Mouse (Mus musculus) lung, postnatal 14 days (tissue): Measurements from ENCODE around the gene Pik3ca.

ENCODE experiments used
- DNase-seq: peaks from one replicate; pipeline ENCODE4 v3.0.0; 2021

Gene Pik3ca

DNA sequence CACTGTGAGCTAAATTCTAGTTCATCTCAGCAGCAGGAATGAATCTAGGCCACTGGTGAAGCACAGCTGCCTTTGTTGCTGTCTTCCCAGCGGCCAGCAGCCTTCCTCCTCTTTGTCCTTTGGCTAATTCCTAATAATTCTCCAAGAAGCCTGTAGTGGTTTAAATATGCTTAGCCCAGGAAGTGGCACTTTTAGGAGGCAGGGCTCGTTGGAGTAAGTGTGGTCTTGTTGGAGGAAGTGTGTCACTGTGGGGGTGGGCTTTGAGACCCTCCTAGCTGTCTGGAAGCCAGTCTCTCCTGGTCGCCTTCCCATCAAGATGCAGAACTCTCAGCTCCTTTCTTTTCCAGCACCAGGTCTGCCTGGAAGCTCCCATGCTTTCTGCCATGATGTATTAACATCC lies 108.4 kb downstream of the Pik3ca start:
- no peak for DNase-seq

DNA sequence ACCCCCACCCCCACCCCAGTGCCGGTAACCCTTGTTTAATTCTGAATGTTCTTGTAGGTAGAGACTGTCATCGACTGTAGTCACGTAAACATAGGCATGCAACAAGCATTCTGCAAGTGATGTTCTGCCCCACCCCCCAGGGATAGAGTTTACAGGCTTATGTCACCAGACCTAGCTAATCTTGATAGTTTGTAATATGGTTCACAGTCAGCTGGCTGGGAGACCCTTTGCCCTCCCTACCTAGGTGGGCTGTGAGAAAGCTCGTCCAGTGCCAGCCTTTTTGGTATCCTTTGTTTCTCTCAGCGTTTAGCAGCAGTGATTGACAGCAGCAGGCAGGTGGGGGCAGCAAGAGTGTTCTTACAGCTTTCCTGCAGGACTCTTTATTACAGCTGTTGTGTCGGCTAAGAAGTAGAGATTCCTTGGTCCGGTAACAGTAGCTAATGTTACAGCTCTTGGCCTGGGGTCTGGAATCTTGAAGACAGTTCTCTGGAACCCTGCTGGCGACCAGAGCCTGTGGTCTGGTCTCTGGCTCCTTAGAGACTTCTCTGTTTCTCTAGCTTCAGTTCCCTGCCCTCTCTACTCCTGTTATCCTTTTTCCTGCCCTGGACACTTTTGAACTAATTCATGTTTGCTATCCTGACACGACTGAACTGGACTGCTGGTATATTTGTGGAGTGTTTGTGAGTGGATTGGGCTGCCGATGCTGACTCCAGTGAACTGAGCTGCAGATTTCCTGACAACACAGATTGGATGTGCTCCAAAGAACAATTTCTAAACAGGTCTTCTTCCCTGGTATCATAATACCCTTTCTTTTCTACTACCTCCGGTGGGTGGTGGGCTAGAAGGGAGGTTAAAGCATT lies 109.1 kb downstream of the Pik3ca start:
- DNase-seq, result peak; percentile 28

DNA sequence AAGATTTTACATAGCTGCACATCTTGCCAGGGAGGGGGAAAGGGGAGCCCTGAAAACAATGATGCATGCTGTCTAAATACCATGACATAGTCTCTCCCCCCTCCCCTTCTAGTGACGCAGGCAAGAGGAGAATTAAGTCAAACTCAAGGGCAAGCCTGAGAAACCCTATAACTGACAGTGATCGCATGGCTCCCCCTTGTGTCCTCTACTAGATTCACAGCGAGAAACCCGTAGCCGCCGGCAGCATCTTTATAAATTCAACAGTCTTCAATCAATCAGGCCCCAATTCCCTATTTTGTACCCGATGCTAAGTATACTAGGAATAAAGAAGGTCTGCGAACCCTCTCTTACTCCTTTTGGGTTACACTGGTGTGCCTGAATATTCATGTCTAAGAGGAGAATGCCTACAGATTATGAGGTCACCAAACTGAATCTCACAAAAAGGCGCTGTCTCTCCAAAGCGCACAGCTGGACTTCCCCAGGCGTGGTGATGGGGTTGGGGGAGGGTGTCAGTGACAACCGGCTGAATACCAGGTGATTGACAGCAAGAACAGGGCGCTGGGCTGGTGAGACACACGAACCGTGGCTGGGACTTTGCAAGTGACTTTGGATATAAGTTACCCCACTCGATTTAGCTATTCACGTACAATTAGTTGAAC lies 111.3 kb downstream of the Pik3ca start:
- DNase-seq, result peak; percentile 73

DNA sequence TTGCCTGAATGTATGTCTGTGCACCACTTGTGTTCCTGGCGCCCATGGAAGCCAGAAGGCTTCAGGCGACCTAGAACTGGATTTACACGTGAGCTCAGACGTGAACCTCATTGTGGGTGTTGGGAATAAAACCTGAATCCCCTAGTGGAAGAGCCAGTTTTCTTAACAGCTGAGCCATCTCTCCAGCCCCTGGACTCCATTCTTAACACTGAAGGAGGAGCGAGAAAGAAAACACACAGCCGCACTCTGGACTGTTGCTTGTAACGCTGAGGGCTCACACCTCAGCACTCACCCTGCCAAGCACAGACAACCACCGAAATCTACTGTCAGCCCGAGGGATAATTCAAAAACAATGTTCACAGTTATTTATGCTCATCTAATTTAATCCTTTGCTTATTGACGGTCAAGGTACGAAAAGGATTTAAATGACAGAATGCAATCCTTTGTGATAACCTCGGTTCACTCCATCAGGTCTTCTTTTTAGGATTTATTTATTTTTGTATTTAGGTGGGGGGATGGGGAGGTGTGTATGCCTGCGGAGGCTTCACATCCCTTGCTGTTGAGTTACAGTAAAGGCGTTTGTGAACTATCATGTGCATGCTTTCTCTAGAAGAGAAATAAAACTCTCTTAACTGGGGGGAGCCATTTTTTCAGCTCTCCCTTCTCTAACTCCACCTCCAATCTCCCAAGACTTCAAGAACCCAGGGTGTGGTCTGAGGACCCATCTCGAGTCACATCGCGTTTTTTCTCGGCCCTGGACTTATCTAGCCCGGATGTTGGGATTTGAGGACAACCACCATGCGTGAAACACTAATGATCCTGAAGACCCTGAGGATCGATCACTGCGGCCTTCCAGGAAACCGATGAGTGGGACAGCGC lies 112.3 kb downstream of the Pik3ca start, which contains the start of gene Zfp639:
Gene Zfp639 (plus strand): TSS at position 764 of the 879 bp plus-strand sequence.
- no peak for DNase-seq

DNA sequence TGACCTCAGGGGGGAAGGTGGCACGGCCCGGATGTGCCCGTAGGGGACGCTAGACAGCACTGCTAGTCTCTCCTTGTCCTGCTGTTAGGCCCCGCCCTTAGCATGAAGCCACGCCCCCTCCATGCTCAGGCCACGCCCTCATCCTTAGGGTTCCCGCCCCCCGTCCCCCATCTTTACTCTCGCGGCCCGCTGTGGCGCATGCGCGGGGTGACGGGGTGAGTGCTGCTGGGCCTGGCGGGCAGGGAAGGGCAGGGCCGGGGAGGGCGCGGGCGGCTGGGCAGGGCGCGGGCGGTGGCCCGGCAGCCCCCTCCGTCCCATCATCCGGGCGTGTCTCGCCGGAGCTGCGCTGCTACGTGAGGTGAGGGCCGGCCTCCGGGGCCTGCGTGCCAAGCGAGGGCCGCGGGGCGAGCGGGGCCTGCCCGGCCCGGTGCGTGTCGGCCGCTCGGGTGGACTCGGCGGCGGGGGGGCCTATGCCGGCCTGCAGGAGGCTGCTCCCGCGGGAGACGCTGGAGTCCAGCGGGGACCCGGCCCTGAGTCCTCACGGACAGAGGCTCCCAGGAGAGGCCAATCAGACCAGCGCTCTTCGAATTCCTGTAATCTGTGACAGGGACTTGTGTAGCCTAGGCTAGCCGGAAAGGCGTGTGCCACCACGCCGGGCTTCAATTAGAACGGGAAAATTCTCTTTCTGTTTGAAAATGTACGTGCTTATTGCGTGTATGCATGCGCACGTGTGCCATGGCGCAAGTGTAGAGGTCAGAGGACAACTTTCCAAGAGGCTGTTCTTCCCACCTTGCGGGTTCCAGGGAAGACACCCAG lies 113.1 kb downstream of the Pik3ca start:
- peak; percentile 98 for DNase-seq

DNA sequence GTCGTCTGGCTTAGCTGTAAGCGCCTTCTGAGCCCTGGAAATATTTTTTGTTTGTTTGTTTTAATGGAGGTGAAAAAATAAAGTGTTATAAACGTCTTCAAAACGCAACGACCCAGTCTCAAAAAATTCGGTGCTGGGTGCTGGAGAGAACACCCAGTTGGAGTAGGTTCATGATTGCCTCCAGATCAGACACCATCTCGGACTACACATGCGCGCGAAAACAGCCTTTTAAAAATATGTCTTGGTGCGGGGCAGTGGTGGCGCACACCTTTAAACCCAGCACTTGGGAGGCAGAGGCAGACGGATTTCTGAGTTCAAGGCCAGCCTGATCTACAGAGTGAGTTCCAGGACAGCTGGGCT lies 113.7 kb downstream of the Pik3ca start:
- peak; percentile 19 for DNase-seq

DNA sequence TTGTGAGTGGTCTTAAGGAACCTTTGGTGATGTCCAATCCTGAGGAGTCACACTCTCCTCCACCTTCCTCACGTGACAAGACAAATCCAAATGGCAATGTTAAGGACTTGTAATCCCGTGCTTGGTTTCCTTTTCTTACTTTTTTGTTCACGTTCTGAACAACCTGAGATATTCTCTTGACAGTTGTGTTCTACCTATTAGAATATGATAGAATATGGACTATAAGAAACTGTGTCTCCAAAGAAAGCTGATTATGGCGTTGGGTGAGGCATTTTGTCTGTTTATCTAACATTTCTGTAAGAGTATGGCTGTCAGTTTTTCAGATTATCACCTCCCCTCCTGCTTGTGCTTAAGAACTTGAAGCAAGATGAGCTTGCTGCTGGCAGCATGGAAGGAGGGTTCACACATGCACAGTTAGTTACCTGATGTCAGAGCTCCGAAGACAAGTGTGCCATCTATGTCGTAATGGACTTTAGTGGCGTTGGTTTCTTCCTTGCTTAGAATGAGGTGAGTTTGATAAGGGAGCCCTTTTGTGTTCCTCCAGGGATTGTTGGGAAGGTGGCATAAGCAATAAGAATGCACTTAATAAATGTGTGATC lies 115.3 kb downstream of the Pik3ca start:
- DNase-seq, result no peak

DNA sequence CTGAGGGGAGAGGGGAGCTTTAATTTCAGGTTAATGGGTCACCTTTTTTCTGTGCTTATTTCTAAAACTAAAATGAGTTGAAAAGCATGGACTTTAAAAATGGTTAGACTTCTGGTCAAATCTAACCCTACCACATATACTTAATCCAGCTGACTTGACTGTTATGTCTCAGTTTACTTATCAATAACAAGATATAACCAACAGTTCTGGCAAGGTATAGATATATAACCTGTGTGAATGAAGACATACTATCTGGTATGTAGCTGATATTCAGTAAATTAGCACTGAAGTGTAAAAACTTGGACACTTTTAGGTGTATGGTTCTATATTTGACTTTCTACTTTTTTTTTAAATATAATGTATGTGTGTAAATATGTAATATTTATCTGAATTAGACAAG lies 116.1 kb downstream of the Pik3ca start:
- no peak for DNase-seq
